Mouse (Mus musculus): ENCODE data around the gene Dvl2. TPM values are rescaled to one million over a fixed set of nuclear protein-coding genes. Genes with fewer than 3 reads are reported as not detected.

The Dvl2 gene
- polyA plus RNA-seq, 1 experiment from 2014 or later: 56.8 TPM

- H3K9me3 ChIP-seq: no peaks in the 10 kb centered on the region
- H3K9ac ChIP-seq: no peak overlapping the region
- H3K27ac ChIP-seq: no peak overlapping the region
- no peaks in the 10 kb centered on the region for H3K36me3 ChIP-seq
- peak overlapping the region; percentile 42 for H3K4me2 ChIP-seq
- H3K4me1 ChIP-seq: 0 out of 2 replicates have a peak, but pooled peaks cover 8% of the 10 kb centered on the region
- peak; percentile 21; the same call in 1 of the 2 replicates for ATAC-seq (ENCODE audit: insufficient number of reproducible peaks, insufficient read depth, low FRiP score, low TSS enrichment, low read depth)
- no peaks in the 10 kb centered on the region for H3K27me3 ChIP-seq
- H3K4me3 ChIP-seq: no peak overlapping the region
- 27% methylated on average over 18 of the region's 18 CpGs for WGBS
Measured at GRCm38 (mm10) chr11:70055618-70056214, 55.3 kb downstream of the Dvl2 start.

- WGBS: 81% methylated on average over 9 of the region's 9 CpGs
- Histone ChIP-seq H3K4me2 (no peak overlapping the region), H3K36me3 (no peaks in the 10 kb centered on the region), H3K4me1 (0 out of 2 replicates have a peak, but pooled peaks cover 8% of the 10 kb centered on the region), H3K9ac (no peak overlapping the region), H3K27me3 (no peaks in the 10 kb centered on the region), H3K4me3 (no peak overlapping the region), H3K9me3 (no peaks in the 10 kb centered on the region), H3K27ac (no peak overlapping the region)
- ATAC-seq (ENCODE audit: insufficient number of reproducible peaks, insufficient read depth, low FRiP score, low TSS enrichment, low read depth): no peak
Measured at GRCm38 (mm10) chr11:70057805-70058204, 57.4 kb downstream of the Dvl2 start.

GRCm38 (mm10) chr11:70059930-70060329 is 59.5 kb downstream of the Dvl2 start:
- Histone ChIP-seq H3K27ac (no peak overlapping the region), H3K27me3 (no peaks in the 10 kb centered on the region), H3K36me3 (no peaks in the 10 kb centered on the region), H3K4me1 (0 out of 2 replicates have a peak, but pooled peaks cover 8% of the 10 kb centered on the region), H3K4me2 (no peak overlapping the region), H3K4me3 (no peak overlapping the region), H3K9me3 (no peaks in the 10 kb centered on the region), H3K9ac (no peak overlapping the region)
- no peak for ATAC-seq (ENCODE audit: insufficient number of reproducible peaks, insufficient read depth, low FRiP score, low TSS enrichment, low read depth)
- 55% methylated on average over 6 of the region's 6 CpGs for WGBS

MicroRNAs within 50 kb of the gene (microRNA counts, 519-probe panel; counts per million panel counts)
- 236 counts per million, percentile 44 among the panel's probes with 10 or more counts for microRNA mmu-miR-324-3p
- 3,473 counts per million, percentile 79 among the panel's probes with 10 or more counts for microRNA mmu-miR-324-5p

Small RNA genes within 50 kb of the gene (microRNA-seq; reads per million reads assigned to microRNA genes)
- gene Gm44349 (not detected), gene Mir324 (3,294 reads per million, percentile 86 among the genes with 10 or more reads in this experiment)

Other genes starting within 250 kb of the Dvl2 start
- gene Polr2a, start 242.0 kb upstream of the Dvl2 start, polyA plus RNA-seq (2015; fragmentation: Nextera tagmentation; extraction: Ambion mirVana): 27.3 and 31.3 TPM in 2 replicates
- gene Slc35g3, start 238.6 kb upstream of the Dvl2 start, polyA plus RNA-seq (2015; fragmentation: Nextera tagmentation; extraction: Ambion mirVana): not detected in 2 replicates
- gene Zbtb4, start 234.7 kb upstream of the Dvl2 start, polyA plus RNA-seq (2015; fragmentation: Nextera tagmentation; extraction: Ambion mirVana): 3.5 and 4.8 TPM in 2 replicates
- gene Chrnb1, start 204.7 kb upstream of the Dvl2 start, polyA plus RNA-seq (2015; fragmentation: Nextera tagmentation; extraction: Ambion mirVana): 5.4 and 5.7 TPM in 2 replicates
- gene Fgf11, start 198.7 kb upstream of the Dvl2 start, polyA plus RNA-seq (2015; fragmentation: Nextera tagmentation; extraction: Ambion mirVana): 3.6 TPM in 2 replicates
- 4.0 and 4.7 TPM in 2 replicates for gene Tmem102, start 195.0 kb upstream of the Dvl2 start, polyA plus RNA-seq (2015; fragmentation: Nextera tagmentation; extraction: Ambion mirVana)
- gene Gm39566, start 185.3 kb upstream of the Dvl2 start, polyA plus RNA-seq (2015; fragmentation: Nextera tagmentation; extraction: Ambion mirVana): not detected in 2 replicates
- not detected in 2 replicates for gene Spem2, start 182.1 kb upstream of the Dvl2 start, polyA plus RNA-seq (2015; fragmentation: Nextera tagmentation; extraction: Ambion mirVana)
- 0.26 TPM in 1 of 2 replicates, not detected in the other for gene Spem1, start 178.4 kb upstream of the Dvl2 start, polyA plus RNA-seq (2015; fragmentation: Nextera tagmentation; extraction: Ambion mirVana)
- 14.1 and 15.2 TPM in 2 replicates for gene Nlgn2, start 162.8 kb upstream of the Dvl2 start, polyA plus RNA-seq (2015; fragmentation: Nextera tagmentation; extraction: Ambion mirVana)
- 358 and 423 TPM in 2 replicates for gene Tmem256, start 162.1 kb upstream of the Dvl2 start, polyA plus RNA-seq (2015; fragmentation: Nextera tagmentation; extraction: Ambion mirVana)
- gene Plscr3, start 154.2 kb upstream of the Dvl2 start, polyA plus RNA-seq (2015; fragmentation: Nextera tagmentation; extraction: Ambion mirVana): 145 and 154 TPM in 2 replicates
- gene Tnk1, start 141.9 kb upstream of the Dvl2 start, polyA plus RNA-seq (2015; fragmentation: Nextera tagmentation; extraction: Ambion mirVana): 4.9 and 5.3 TPM in 2 replicates
- gene Tmem95, start 122.6 kb upstream of the Dvl2 start, polyA plus RNA-seq (2015; fragmentation: Nextera tagmentation; extraction: Ambion mirVana): not detected in 2 replicates
- 3.8 and 4.4 TPM in 2 replicates for gene Kctd11, start 119.2 kb upstream of the Dvl2 start, polyA plus RNA-seq (2015; fragmentation: Nextera tagmentation; extraction: Ambion mirVana)
- gene Acap1, start 105.1 kb upstream of the Dvl2 start, polyA plus RNA-seq (2015; fragmentation: Nextera tagmentation; extraction: Ambion mirVana): 0.74 and 1.6 TPM in 2 replicates
- gene 2810408A11Rik, start 99.6 kb upstream of the Dvl2 start, polyA plus RNA-seq (2015; fragmentation: Nextera tagmentation; extraction: Ambion mirVana): 14.8 and 15.6 TPM in 2 replicates
- gene Neurl4, start 99.5 kb upstream of the Dvl2 start, polyA plus RNA-seq (2015; fragmentation: Nextera tagmentation; extraction: Ambion mirVana): 12.3 and 12.6 TPM in 2 replicates
- 79.5 and 85.5 TPM in 2 replicates for gene Gps2, start 86.7 kb upstream of the Dvl2 start, polyA plus RNA-seq (2015; fragmentation: Nextera tagmentation; extraction: Ambion mirVana)
- 1,558 and 1,689 TPM in 2 replicates for gene Eif5a, start 78.6 kb upstream of the Dvl2 start, polyA plus RNA-seq (2015; fragmentation: Nextera tagmentation; extraction: Ambion mirVana)
- 7.5 and 10.2 TPM in 2 replicates for gene Ybx2, start 64.8 kb upstream of the Dvl2 start, polyA plus RNA-seq (2015; fragmentation: Nextera tagmentation; extraction: Ambion mirVana)
- 33.3 and 33.5 TPM in 2 replicates for gene Slc2a4, start 52.4 kb upstream of the Dvl2 start, polyA plus RNA-seq (2015; fragmentation: Nextera tagmentation; extraction: Ambion mirVana)
- 30.3 and 34.9 TPM in 2 replicates for gene Cldn7, start 35.8 kb upstream of the Dvl2 start, polyA plus RNA-seq (2015; fragmentation: Nextera tagmentation; extraction: Ambion mirVana)
- 30.0 and 30.9 TPM in 2 replicates for gene Ctdnep1, start 19.4 kb upstream of the Dvl2 start, polyA plus RNA-seq (2015; fragmentation: Nextera tagmentation; extraction: Ambion mirVana)
- 125 and 127 TPM in 2 replicates for gene Elp5, start 18.1 kb upstream of the Dvl2 start, polyA plus RNA-seq (2015; fragmentation: Nextera tagmentation; extraction: Ambion mirVana)
- gene Gabarap, start 9.5 kb upstream of the Dvl2 start, polyA plus RNA-seq (2015; fragmentation: Nextera tagmentation; extraction: Ambion mirVana): 511 and 542 TPM in 2 replicates
- gene Phf23, start 4.8 kb upstream of the Dvl2 start, polyA plus RNA-seq (2015; fragmentation: Nextera tagmentation; extraction: Ambion mirVana): 87.8 and 93.3 TPM in 2 replicates
- gene Acadvl, start 14.8 kb downstream of the Dvl2 start, polyA plus RNA-seq (2015; fragmentation: Nextera tagmentation; extraction: Ambion mirVana): 78.2 and 82.3 TPM in 2 replicates
- gene Dlg4, start 16.3 kb downstream of the Dvl2 start, polyA plus RNA-seq (2015; fragmentation: Nextera tagmentation; extraction: Ambion mirVana): 13.1 and 13.5 TPM in 2 replicates
- gene Asgr1, start 53.5 kb downstream of the Dvl2 start, polyA plus RNA-seq (2015; fragmentation: Nextera tagmentation; extraction: Ambion mirVana): 0.24 and 0.47 TPM in 2 replicates
- gene Asgr2, start 92.0 kb downstream of the Dvl2 start, polyA plus RNA-seq (2015; fragmentation: Nextera tagmentation; extraction: Ambion mirVana): not detected in 2 replicates
- 0.25 and 0.50 TPM in 2 replicates for gene Mgl2, start 129.7 kb downstream of the Dvl2 start, polyA plus RNA-seq (2015; fragmentation: Nextera tagmentation; extraction: Ambion mirVana)
- 1.3 TPM in 2 replicates for gene Clec10a, start 155.6 kb downstream of the Dvl2 start, polyA plus RNA-seq (2015; fragmentation: Nextera tagmentation; extraction: Ambion mirVana)
- 1.9 and 3.5 TPM in 2 replicates for gene Slc16a11, start 212.2 kb downstream of the Dvl2 start, polyA plus RNA-seq (2015; fragmentation: Nextera tagmentation; extraction: Ambion mirVana)
- 9.8 and 13.0 TPM in 2 replicates for gene Slc16a13, start 220.5 kb downstream of the Dvl2 start, polyA plus RNA-seq (2015; fragmentation: Nextera tagmentation; extraction: Ambion mirVana)
- 11.1 and 11.3 TPM in 2 replicates for gene Bcl6b, start 229.2 kb downstream of the Dvl2 start, polyA plus RNA-seq (2015; fragmentation: Nextera tagmentation; extraction: Ambion mirVana)
- 188 and 200 TPM in 2 replicates for gene 0610010K14Rik, start 237.3 kb downstream of the Dvl2 start, polyA plus RNA-seq (2015; fragmentation: Nextera tagmentation; extraction: Ambion mirVana)
- gene Gm21988, start 239.2 kb downstream of the Dvl2 start, polyA plus RNA-seq (2015; fragmentation: Nextera tagmentation; extraction: Ambion mirVana): 11.7 and 13.9 TPM in 2 replicates
- 168 and 170 TPM in 2 replicates for gene Rnasek, start 239.2 kb downstream of the Dvl2 start, polyA plus RNA-seq (2015; fragmentation: Nextera tagmentation; extraction: Ambion mirVana)